In the genomic region with DNA sequence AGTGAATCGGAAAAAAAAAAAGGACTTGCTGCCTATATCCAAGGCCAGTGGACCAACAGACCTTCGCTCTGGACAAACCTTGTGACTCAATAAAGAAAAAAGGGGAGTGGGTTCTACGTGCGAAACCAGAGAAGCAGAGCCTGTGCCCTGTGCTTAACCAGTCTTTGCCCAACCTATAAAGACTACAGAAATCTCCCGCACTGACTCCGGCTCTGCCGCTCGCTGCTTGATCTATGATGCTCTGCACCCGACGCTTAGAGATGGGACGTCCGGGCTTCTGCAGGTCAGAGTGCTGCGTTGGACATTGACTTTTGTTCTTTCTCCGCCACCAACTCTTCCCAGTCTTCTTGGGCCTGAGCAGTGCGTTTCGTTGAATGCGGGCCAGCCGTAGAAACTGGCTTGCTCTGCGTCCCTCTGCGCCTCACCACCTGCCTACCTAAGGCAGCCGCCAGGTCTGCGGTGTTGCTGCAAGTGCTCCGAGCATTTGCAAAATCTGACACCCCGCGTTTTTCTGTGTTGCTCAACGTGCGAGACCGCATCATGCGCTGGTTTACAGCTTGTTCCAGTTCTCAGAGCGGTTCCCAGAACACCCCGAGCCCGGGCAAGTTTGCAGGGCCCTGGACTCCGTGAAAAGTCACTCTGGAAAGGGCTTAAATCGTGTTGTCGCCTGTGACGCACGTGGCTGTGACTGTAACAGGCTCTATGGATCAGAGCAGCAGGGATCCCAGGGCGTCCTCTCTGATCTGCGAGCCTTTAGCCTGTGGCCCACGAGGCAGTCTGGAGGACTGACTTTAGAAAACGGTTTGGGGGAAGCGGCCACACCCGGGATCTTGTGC, we compare ENCODE assay signal across 12 mouse cellular contexts. TPM values are rescaled to one million over a fixed set of nuclear protein-coding genes. Genes with fewer than 3 reads are reported as not detected.
A peak's percentile ranks its signal among the peaks of the same experiment; 100 is the strongest.
DNase-seq lines count a peak whose midpoint lies in the region; ATAC-seq lines count a peak whose summit lies in the region.
"Had no signal": no experiment of that assay in that cellular context is flagged by ENCODE, and none has a peak within 500 bp of the region (broad histone marks: within the 10 kb centered on the region; RNA-seq: fewer than 3 reads in every experiment).

No protein-coding gene starts in this region.

- ATAC-seq in heart, embryonic 16.5 days (replicated peaks; ENCODE audit: extremely low read depth, insufficient read depth, low FRiP score), result no peak
- no peak for ATAC-seq in midbrain, embryonic 11.5 days (ENCODE audit: low FRiP score)
- ATAC-seq in midbrain, embryonic 15.5 days (replicated peaks), result no peak
- no peak for ATAC-seq in forebrain, embryonic 14.5 days
- no peak for ATAC-seq in stomach, embryonic 15.5 days (ENCODE audit: insufficient read depth, low FRiP score, low read depth)
- ATAC-seq: CD4-positive, CD25-positive, alpha-beta regulatory T cell, adult 4 months had no signal

- no peak overlapping the region for H3K9ac ChIP-seq in heart, embryonic 16.5 days (ENCODE audit: low read length)
- no peak overlapping the region for H3K9ac ChIP-seq in midbrain, embryonic 11.5 days (ENCODE audit: low read length)
- no peak overlapping the region for H3K9ac ChIP-seq in midbrain, embryonic 15.5 days
- no peak overlapping the region for H3K9ac ChIP-seq in forebrain, embryonic 14.5 days (ENCODE audit: low read length)
- no peak overlapping the region for H3K9ac ChIP-seq in stomach, embryonic 15.5 days

- DNase-seq in heart, embryonic 10.5 days (ENCODE audit: low spot score), result no peak
- peak; percentile 97 for DNase-seq in midbrain, embryonic 11.5 days (ENCODE audit: low spot score, missing footprints)
- peak; percentile 33 for DNase-seq in forebrain, embryonic 14.5 days (ENCODE audit: low spot score)
- no peak for DNase-seq in right cerebral cortex, postnatal 36 days (ENCODE audit: low spot score in 2 of 2)
- DNase-seq in adrenal gland, postnatal 14 days, result no peak
- DNase-seq: thymus, postnatal 14 days had no signal

- no peak overlapping the region for H3K27ac ChIP-seq in heart, embryonic 16.5 days (ENCODE audit: low read length)
- H3K27ac ChIP-seq in heart, embryonic 10.5 days, result no peak overlapping the region
- H3K27ac ChIP-seq in midbrain, embryonic 11.5 days (ENCODE audit: low read depth, low read length), result no peak overlapping the region
- H3K27ac ChIP-seq in midbrain, embryonic 15.5 days, result no peak overlapping the region
- H3K27ac ChIP-seq in forebrain, embryonic 14.5 days (ENCODE audit: low read depth, low read length), result no peak overlapping the region
- no peak overlapping the region; the same call in 1 of the 2 replicates for H3K27ac ChIP-seq in stomach, embryonic 15.5 days

- H3K4me2 ChIP-seq in heart, embryonic 16.5 days (ENCODE audit: low read depth, low read length), result no peak overlapping the region
- no peak overlapping the region for H3K4me2 ChIP-seq in midbrain, embryonic 11.5 days
- no peak overlapping the region for H3K4me2 ChIP-seq in midbrain, embryonic 15.5 days
- no peak overlapping the region for H3K4me2 ChIP-seq in forebrain, embryonic 14.5 days (ENCODE audit: low read length)
- peak overlapping the region; percentile 31 for H3K4me2 ChIP-seq in stomach, embryonic 15.5 days

- H3K36me3 ChIP-seq in heart, embryonic 16.5 days (ENCODE audit: control insufficient read depth, insufficient read depth), result no peaks in the 10 kb centered on the region
- no peaks in the 10 kb centered on the region for H3K36me3 ChIP-seq in heart, embryonic 10.5 days
- no peaks in the 10 kb centered on the region for H3K36me3 ChIP-seq in midbrain, embryonic 11.5 days (ENCODE audit: control insufficient read depth, insufficient read depth, low read length)
- H3K36me3 ChIP-seq in midbrain, embryonic 15.5 days (replicated peaks), result no peaks in the 10 kb centered on the region
- H3K36me3 ChIP-seq in forebrain, embryonic 14.5 days (ENCODE audit: control insufficient read depth, insufficient read depth, low read length), result no peaks in the 10 kb centered on the region
- H3K36me3 ChIP-seq in stomach, embryonic 15.5 days, result no peaks in the 10 kb centered on the region

- 4% methylated on average over 43 of the region's 43 CpGs for WGBS in heart, embryonic 16.5 days
- WGBS in heart, embryonic 10.5 days, result 2% methylated on average over 43 of the region's 43 CpGs
- 1% methylated on average over 43 of the region's 43 CpGs for WGBS in midbrain, embryonic 11.5 days
- WGBS in midbrain, embryonic 15.5 days, result 1% methylated on average over 43 of the region's 43 CpGs
- WGBS in forebrain, embryonic 14.5 days, result 1% methylated on average over 43 of the region's 43 CpGs
- 11% methylated on average over 43 of the region's 43 CpGs for WGBS in stomach, embryonic 15.5 days

- H3K4me3 ChIP-seq in heart, embryonic 16.5 days (ENCODE audit: low read length), result peak overlapping the region; percentile 13; the same call in 1 of the 2 replicates
- H3K4me3 ChIP-seq in heart, embryonic 10.5 days, result no peak overlapping the region
- no peak overlapping the region for H3K4me3 ChIP-seq in midbrain, embryonic 11.5 days (ENCODE audit: low read depth, low read length)
- no peak overlapping the region for H3K4me3 ChIP-seq in midbrain, embryonic 15.5 days
- no peak overlapping the region for H3K4me3 ChIP-seq in forebrain, embryonic 14.5 days (ENCODE audit: low read depth, low read length)
- peak overlapping the region; percentile 27 for H3K4me3 ChIP-seq in stomach, embryonic 15.5 days (replicated peaks)

- H3K27me3 ChIP-seq in heart, embryonic 16.5 days (ENCODE audit: control insufficient read depth, insufficient read depth, low read length), result peaks cover 83% of the 10 kb centered on the region
- peaks cover 99% of the 10 kb centered on the region for H3K27me3 ChIP-seq in heart, embryonic 10.5 days (ENCODE audit: insufficient read depth, poor library complexity, severe bottlenecking)
- peaks cover 85% of the 10 kb centered on the region for H3K27me3 ChIP-seq in midbrain, embryonic 11.5 days (ENCODE audit: control insufficient read depth, insufficient read depth, low read length)
- peaks cover 87% of the 10 kb centered on the region for H3K27me3 ChIP-seq in midbrain, embryonic 15.5 days (replicated peaks)
- peaks cover 86% of the 10 kb centered on the region for H3K27me3 ChIP-seq in forebrain, embryonic 14.5 days (replicated peaks; ENCODE audit: control insufficient read depth, insufficient read depth, low read length)
- H3K27me3 ChIP-seq in stomach, embryonic 15.5 days (replicated peaks), result peaks cover 84% of the 10 kb centered on the region

- H3K4me1 ChIP-seq in heart, embryonic 16.5 days (ENCODE audit: control insufficient read depth, insufficient read depth, low read length), result peaks cover 20% of the 10 kb centered on the region
- peaks cover 32% of the 10 kb centered on the region for H3K4me1 ChIP-seq in heart, embryonic 10.5 days
- peaks cover 22% of the 10 kb centered on the region for H3K4me1 ChIP-seq in midbrain, embryonic 11.5 days (ENCODE audit: control insufficient read depth, insufficient read depth, low read length)
- H3K4me1 ChIP-seq in midbrain, embryonic 15.5 days, result peaks cover 16% of the 10 kb centered on the region
- H3K4me1 ChIP-seq in forebrain, embryonic 14.5 days (ENCODE audit: control insufficient read depth, insufficient read depth, low read length), result peaks cover 7% of the 10 kb centered on the region; the same call in 1 of the 2 replicates
- peaks cover 21% of the 10 kb centered on the region for H3K4me1 ChIP-seq in stomach, embryonic 15.5 days

- H3K9me3 ChIP-seq in heart, embryonic 16.5 days (replicated peaks; ENCODE audit: control insufficient read depth, low read length), result peaks cover 7% of the 10 kb centered on the region
- no peaks in the 10 kb centered on the region for H3K9me3 ChIP-seq in heart, embryonic 10.5 days
- 0 out of 2 replicates have a peak, but pooled peaks cover 3% of the 10 kb centered on the region for H3K9me3 ChIP-seq in midbrain, embryonic 11.5 days (ENCODE audit: control insufficient read depth, low read length)
- H3K9me3 ChIP-seq in midbrain, embryonic 15.5 days, result no peaks in the 10 kb centered on the region
- no peaks in the 10 kb centered on the region; the same call in 1 of the 2 replicates for H3K9me3 ChIP-seq in forebrain, embryonic 14.5 days (replicated peaks; ENCODE audit: control insufficient read depth, low read length)
- no peaks in the 10 kb centered on the region for H3K9me3 ChIP-seq in stomach, embryonic 15.5 days

RNA-seq across cellular contexts. Expression of a gene that starts 3.8 kb away (rescaled TPM):
- 0.62 and 1.0 TPM in 2 replicates for polyA plus RNA-seq in heart, embryonic 16.5 days (2015; fragmentation: Nextera tagmentation; extraction: Ambion mirVana)
- 0.32 and 1.7 TPM in 2 replicates for polyA plus RNA-seq in heart, embryonic 10.5 days (2016; fragmentation: Nextera tagmentation; extraction: Ambion mirVana)
- 5.6 and 6.7 TPM in 2 replicates for polyA plus RNA-seq in midbrain, embryonic 11.5 days (2014; fragmentation: Nextera tagmentation; extraction: Ambion mirVana)
- 0.27 and 0.49 TPM in 2 replicates for polyA plus RNA-seq in midbrain, embryonic 15.5 days (2015; fragmentation: Nextera tagmentation; extraction: Ambion mirVana)
- polyA plus RNA-seq in forebrain, embryonic 14.5 days (2014; fragmentation: Nextera tagmentation; extraction: Ambion mirVana), result 0.23 TPM in 2 replicates
- 6.9 and 13.9 TPM in 2 replicates for polyA plus RNA-seq in stomach, embryonic 15.5 days (2015; fragmentation: Nextera tagmentation; extraction: Ambion mirVana)
- not detected in 2 replicates for total RNA-seq in adrenal gland, postnatal 14 days (2021)
- total RNA-seq: hematopoietic stem cell, adult 5-6 weeks; megakaryocyte-erythroid progenitor cell, adult 5-6 weeks had no signal
- polyA plus RNA-seq: CD4-positive, CD25-positive, alpha-beta regulatory T cell, adult 4 months had no signal

Comparison
In these comparisons a context has a peak if more than half of its experiments do, and no peak if none do; other contexts are left out.
1. H3K4me3 ChIP-seq: peak in heart, embryonic 16.5 days (single experiment) and stomach, embryonic 15.5 days (single experiment); none in heart, embryonic 10.5 days (single experiment), midbrain, embryonic 11.5 days (single experiment), midbrain, embryonic 15.5 days (single experiment) and forebrain, embryonic 14.5 days (single experiment).
2. DNase-seq: peak in midbrain, embryonic 11.5 days (single experiment) and forebrain, embryonic 14.5 days (single experiment); none in heart, embryonic 10.5 days (single experiment), right cerebral cortex, postnatal 36 days (0 of 2) and adrenal gland, postnatal 14 days (single experiment).